ENCODE assay signal across 21 mouse cellular contexts in genomic region chr6:144062428-144062827, GRCm38 (mm10).
"Had no signal": no experiment of that assay in that cellular context is flagged by ENCODE, and none has a peak within 500 bp of the region (broad histone marks: within the 10 kb centered on the region; RNA-seq: fewer than 3 reads in every experiment).

No protein-coding gene starts in this region.

- H3K27me3 ChIP-seq: limb, embryonic 12.5 days; limb, embryonic 15.5 days; neural tube, embryonic 12.5 days; neural tube, embryonic 15.5 days had no signal

- H3K27ac ChIP-seq: limb, embryonic 12.5 days; limb, embryonic 15.5 days; liver, embryonic 14.5 days; macrophage; neural tube, embryonic 12.5 days; neural tube, embryonic 15.5 days; stomach, postnatal 0 days had no signal

- H3K4me2 ChIP-seq: limb, embryonic 12.5 days; limb, embryonic 15.5 days; liver, embryonic 11.5 days; lung, embryonic 14.5 days; neural tube, embryonic 12.5 days; neural tube, embryonic 15.5 days had no signal

- H3K9me3 ChIP-seq: limb, embryonic 12.5 days; limb, embryonic 15.5 days; neural tube, embryonic 12.5 days; neural tube, embryonic 15.5 days had no signal

- DNase-seq: kidney, adult 9 months; kidney, postnatal 14 days; kidney, postnatal 4 days; left cerebral cortex, postnatal 4 days; liver, postnatal 0 days; lung, embryonic 14.5 days; midbrain, embryonic 14.5 days; right cerebral cortex, adult 18-20 months; right cerebral cortex, postnatal 14 days; right cerebral cortex, postnatal 4 days; thymus, adult 2 months; thymus, postnatal 14 days had no signal

- H3K4me3 ChIP-seq: limb, embryonic 12.5 days; limb, embryonic 15.5 days; neural tube, embryonic 12.5 days; neural tube, embryonic 15.5 days had no signal

- H3K4me1 ChIP-seq: limb, embryonic 12.5 days; limb, embryonic 15.5 days; neural tube, embryonic 12.5 days had no signal

- H3K9ac ChIP-seq: limb, embryonic 12.5 days; limb, embryonic 15.5 days; liver, embryonic 14.5 days; liver, postnatal 0 days; lung, embryonic 14.5 days; neural tube, embryonic 12.5 days; neural tube, embryonic 15.5 days had no signal

- H3K36me3 ChIP-seq: limb, embryonic 12.5 days; limb, embryonic 15.5 days; neural tube, embryonic 12.5 days; neural tube, embryonic 15.5 days had no signal

- ATAC-seq: liver, postnatal 0 days; lung, postnatal 0 days had no signal
